Mouse (Mus musculus) c-Kit-positive CD71-negative TER-119-negative erythroid progenitor cells, embryonic 14.5 days (primary cell): ENCODE data around the gene Pou2f2.
A peak's percentile ranks its signal among the peaks of the same experiment; 100 is the strongest.

Source experiments
- DNase-seq: peaks from one replicate; pipeline ENCODE4 v3.0.0-alpha.2; 2013; ENCODE audit warnings: low read depth

The Pou2f2 gene

DNA sequence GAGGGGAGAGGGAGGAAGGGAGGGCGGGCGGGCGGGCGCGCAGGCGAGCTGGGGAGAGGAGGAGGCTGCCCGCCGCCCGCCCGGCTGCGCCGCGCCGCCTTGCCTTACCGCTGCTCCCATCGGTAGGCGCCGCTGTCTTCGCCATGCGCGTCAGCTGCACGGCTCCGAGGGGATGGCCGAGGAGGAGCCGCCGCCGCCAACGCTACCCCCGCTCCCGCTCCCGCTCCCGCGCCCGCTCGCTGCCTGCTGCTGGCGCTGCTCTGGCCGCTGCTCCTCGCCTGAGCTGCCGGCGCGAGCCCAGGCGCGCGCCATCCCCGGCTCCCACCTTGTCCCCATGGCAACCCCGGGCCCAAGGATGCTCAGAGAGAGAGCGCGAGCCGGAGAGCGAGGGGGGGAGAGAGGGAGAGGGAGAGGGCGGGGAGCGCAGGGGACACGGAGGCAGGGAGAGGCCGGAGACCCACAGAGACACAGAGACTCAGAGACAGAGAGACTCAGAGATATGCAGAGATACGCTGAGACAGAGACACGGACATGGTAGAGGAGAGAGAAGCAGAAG is at the start of gene Pou2f2:
TSS of gene Pou2f2 (minus strand) at position 121 of the 556 bp plus-strand sequence.
- DNase-seq, result no peak

DNA sequence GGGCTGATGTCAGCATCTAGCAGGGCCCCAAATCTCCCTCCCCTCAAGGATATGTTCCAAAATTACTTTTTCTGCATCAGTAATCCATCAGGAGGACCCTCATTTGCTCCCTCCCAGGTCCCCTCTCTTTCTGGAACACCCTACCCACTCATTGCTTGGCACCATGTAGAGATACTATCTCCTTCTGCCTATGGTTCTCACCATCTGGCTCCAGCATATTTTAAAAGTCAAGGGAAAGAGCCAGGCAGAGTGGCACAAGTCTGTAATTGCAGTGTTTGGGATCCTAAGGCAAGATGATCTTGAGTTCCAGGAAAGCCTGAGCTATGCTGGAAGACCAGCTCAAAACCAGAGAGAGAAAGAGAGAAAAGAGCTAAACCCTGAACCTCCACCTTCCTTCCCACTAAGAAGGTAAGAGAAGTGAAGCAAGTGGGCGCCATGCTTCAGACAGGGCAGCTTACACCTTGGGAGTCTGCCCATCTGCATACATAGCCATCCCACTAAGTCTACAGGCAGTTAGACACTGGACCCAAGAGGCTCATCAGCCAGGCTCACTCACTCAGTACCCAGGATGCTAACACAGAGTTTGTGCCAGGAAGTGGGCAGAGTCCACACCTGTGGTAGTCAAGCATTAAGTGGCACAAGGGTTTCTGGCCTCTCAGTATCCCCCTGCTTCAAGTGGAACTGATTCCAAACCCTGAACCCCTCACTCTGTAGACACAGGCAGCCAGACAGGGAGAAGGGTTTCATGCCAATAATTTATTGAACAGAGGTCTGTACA is 48.2 kb upstream of the Pou2f2 start:
- DNase-seq, result no peak

DNA sequence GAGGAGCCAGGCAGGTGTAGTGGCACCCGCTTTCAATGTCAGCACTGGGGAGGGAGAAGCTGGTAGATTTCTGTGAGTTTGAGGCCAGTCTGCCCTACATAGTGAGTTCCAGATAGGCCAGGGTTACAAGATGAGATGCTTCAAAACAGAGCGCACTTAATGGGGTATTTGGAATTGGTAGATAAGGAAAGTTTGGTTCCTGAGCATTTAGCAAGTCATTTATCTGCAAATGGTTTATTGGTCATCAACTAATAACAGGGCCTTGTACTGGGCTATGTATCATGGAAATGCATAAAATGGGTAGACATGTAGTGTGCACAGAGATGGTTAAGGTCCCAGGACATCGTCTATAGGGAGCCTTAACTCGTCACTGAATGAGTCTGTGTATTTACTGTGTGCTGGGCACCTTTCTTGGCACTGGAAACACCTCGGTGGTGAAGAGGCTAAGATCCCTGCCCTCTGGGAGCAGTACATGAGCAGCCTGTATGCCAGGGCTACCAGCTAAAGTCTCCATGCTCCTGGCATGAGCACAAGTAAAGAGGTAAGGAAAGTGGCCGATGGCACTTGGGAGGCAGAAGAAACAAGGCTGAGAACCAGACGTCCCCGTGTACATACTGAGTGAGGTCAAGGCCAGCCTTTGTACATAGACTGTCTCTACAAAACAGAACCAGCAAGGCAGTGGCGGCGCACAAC is 42.9 kb upstream of the Pou2f2 start:
- no peak for DNase-seq

DNA sequence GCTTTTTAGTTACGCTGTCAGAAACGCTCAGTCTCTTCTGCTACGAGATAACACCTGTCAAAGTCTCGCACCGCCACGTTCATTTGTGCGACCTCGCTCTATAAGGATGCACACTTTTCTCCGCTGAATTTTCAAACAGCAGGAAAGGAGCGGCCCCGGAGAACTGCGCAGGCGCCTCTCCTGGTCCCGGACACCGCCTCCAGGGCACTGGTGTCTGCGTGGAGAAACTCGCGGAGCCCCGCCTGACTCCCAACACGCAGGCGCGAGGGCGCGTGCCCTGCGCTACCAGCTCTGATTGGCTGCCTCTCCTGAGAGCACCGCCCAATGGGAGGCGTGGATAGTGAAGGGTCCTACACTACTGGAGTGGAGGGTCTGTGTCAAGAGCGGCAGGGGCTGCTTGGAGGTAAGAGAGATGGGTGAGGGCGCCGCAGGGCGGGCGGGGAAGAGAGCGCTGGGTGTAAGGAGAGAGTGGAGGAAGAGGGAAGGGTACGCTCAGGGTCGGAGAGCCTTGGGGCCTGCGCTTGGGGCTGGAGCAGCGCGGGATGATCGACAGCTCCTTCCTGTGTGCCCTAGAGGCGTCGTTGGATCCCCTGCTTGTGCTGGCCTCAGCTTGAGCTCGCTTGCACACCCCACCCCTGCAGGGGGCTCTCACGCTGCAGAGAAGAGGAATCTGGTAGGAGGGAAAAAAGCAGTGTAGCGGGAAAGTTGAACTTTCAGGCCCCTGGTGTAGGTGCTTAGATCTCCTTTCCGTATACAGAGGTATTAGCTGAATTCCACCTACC is 41.8 kb upstream of the Pou2f2 start, which contains the start of gene Zfp526:
TSS of gene Zfp526 (plus strand) at position 324 of the 782 bp plus-strand sequence.
- DNase-seq, result peak; percentile 97

DNA sequence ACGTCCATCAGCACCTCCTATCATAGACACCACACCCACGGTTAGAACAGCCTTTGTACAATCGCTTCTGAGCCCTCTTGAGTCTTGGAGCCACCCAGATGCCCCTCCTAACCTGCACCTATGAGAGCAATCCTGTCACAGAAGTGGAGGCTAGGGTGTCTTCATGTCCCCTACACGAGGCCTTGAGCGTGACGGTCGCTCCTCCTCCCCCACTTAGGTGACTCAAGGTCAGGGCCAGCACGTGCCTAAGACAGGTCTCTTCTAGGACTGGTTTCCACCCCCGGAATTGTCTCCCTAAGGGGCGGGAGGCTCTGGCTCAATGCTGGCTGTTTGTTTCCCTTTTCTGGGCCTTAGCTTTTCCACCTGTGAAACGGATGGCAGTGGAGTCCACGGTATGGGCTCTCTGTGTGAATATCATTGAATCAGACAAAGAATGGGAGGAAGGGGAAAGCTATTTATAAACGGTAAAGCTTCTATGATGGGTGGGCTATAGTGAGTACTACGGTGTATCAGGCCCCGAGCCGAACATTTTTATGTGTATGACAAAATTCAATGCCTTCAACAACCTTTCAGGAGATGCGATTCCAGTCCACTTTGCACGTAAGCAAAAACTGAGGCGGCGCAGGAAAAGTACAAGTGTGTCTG is 41.1 kb upstream of the Pou2f2 start, which contains the start of gene Dedd2:
TSS of gene Dedd2 (minus strand) at position 159 of the 645 bp plus-strand sequence.
- no peak for DNase-seq

DNA sequence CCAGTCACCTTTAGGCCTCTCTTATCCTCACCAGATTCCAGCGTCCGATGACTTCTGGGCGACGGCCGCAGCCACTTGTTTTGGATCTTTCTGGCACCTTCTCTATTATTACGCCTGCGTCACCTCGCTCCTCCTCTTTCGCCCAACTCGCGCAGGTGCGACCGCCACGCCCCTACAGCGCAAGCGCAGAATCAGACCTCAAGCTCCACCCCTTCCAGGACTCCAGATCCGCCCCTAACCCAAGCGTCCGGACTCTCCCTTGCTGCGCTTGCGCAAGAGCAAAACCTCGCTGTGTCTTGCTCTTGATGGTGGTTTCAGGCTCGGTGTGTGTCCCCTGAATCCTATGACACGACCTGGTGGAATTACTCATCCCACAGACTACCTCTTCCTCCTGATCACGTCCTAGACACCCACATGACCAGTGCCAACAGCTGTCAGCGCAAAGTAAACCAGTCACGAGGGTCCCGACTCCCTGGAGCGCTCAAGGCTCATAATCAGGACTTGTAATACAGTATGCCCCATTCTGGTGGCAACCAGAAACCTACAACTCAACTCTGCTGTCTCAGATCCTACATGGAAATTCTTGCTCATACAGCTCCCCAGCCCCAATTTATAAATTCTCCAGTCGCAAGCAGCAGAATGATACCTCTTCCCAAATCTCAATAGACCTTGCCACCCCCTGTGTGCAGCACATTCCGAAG is 40.4 kb upstream of the Pou2f2 start:
- DNase-seq, result peak; percentile 95

DNA sequence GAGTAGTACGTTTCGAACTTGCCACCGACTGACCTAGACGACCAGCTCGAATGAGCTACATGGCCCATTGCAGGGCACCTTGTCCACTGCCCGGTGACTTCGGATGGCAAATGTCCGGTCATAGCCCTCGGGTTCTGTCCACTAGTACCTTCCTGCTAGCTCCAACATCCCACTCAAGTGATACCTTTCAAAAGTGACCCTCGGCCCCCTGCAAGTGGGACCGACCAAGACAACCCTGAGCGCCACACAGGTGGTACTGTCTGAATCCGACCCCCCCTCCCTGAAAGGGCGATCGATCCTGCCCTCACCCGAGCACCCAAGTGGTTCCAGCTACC is 39.9 kb upstream of the Pou2f2 start:
- DNase-seq, result no peak

DNA sequence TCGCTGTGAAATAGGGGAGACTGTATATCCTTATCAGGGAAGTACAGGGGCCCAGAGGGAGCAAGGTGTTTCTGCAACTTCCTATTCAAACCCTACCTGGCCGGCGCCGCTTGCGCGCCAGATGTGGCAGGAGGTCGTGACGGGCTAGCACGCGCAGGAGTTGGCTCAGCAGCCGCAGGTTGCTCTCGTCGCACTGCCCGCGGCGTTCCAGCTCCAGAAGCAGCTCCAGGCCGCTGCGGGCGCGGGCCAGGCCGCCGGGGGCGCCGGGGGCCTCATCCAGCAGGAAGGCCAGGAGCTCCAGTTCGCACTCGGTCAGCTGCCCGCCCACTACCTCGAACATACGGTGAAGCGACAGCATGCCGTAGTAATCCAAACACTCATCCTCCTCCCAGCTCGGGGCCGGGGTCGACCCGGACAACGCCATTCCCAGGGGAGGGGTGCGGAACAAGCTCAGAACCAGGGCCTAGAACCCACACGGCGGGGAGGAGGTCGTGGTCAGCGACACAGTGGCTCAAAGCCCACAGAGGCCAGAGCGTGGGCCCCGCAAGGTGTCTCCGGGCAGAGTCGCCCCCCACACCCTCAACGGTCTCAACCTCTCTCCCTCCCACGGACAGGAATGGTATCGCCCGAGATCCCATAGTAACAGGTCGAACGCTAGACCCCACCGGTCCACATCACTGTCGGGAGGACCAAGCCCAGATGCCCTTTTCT is 39.3 kb upstream of the Pou2f2 start:
- no peak for DNase-seq

DNA sequence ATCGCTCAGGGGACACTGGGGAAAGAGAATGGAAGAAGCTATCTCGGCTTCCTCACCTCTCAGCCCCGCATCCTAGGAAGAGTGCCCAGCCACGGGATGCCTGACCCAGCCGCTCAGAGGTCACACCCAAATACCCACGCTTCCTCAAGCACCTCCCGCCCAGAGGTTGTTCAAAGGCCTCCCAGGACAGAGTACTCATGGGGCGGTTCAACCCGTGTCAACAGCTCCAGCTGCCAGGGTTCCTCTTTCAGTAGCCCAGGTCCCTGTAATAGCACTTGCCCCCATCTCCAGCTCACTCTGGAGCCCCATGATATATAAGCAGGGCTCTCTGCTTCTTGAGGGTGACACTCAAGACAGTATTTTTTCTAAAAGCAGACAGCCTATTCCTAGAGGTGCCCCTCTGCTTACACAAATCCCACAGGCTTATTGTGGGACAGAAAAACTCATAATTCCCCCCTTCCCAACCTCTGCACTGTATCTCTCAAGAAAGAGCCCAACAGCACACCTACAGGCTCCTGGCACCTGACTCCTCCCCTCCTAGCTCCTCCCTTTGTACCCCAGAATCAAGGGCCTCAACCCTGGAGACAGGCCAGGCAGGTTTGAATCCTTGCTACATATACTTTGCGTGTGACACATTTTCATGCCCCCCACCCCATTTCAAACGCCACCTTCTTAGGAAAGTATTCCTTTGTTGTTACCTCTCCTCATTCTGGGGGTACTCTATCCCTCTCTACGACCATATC is 38.3 kb upstream of the Pou2f2 start:
- no peak for DNase-seq

DNA sequence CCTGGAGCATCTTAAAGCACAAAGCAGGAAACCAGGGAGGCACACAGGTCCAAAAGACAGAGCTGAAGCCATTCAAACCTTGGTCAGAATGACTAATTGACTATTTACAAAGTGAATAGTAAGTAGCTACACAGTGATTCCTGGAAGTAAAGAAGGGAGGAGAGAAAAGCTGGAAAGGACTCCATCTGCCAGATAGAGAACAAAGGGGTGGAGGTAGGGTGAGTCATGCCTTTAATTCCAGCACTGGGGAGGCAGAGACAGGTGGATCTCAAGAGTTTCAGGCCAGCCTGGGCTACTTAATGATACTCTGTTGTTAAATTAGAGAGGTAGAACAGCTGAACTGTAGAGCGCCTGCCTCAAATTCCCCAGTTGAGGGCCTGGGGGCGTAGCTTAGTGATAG is 34.6 kb upstream of the Pou2f2 start:
- DNase-seq, result no peak

DNA sequence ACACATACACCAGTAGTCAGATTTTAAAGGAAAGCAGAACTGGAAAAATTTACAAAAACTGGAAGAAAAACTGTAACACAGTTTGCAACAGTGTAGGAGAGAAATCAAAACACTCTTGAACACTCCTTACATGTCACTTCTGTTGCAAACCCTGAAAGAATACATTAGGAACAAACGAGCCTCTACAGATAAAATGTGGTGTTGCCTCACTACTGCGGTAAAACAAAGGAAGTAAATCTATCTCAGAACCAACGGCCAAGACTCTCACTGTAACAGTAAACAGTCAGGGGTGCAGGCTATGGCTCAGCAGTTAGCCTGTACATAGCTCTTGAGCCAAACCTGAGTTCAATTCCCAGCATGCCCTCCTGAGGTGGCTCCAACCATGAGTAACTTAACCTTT is 33.6 kb upstream of the Pou2f2 start:
- no peak for DNase-seq

DNA sequence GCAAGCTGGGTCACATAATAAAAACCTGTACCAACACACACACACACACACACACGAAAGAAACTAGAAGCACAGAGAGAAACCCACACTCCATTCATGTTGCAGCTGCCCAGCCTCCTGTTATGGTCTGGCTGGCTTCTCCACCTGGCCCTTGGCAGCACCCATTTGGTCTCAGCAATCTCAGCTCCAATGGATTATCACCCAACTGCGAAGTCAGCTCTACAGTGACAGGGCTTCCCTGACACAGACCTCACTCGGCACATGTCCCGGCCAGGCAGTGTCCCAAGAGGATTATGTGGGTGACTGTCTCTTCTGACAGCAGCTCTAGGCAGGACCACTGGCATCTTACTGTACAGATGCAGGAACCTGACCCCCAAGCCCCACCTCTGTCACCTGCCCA is 31.0 kb upstream of the Pou2f2 start:
- DNase-seq, result no peak

DNA sequence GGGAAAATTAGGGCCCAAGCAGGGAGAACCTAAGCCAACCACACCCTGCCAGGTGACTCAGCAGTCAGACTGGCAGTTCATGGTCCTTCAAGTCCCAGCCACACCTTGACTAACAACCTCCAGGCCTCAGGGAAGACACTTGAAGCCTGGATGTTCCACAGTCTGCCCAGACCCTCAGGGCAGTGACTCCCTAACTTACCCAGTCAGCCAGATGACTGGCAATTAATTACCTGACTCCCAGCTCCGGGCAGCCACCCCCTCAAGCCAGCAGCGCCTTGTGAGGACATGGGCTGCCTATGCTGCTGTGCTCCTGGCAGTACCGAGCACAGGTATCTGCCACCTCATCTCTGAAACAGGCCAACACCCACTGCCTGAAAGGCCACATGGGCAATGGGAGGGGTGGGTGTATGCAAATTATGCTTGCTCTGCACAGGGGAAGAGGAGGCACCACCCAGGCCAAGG is 29.7 kb upstream of the Pou2f2 start:
- no peak for DNase-seq

DNA sequence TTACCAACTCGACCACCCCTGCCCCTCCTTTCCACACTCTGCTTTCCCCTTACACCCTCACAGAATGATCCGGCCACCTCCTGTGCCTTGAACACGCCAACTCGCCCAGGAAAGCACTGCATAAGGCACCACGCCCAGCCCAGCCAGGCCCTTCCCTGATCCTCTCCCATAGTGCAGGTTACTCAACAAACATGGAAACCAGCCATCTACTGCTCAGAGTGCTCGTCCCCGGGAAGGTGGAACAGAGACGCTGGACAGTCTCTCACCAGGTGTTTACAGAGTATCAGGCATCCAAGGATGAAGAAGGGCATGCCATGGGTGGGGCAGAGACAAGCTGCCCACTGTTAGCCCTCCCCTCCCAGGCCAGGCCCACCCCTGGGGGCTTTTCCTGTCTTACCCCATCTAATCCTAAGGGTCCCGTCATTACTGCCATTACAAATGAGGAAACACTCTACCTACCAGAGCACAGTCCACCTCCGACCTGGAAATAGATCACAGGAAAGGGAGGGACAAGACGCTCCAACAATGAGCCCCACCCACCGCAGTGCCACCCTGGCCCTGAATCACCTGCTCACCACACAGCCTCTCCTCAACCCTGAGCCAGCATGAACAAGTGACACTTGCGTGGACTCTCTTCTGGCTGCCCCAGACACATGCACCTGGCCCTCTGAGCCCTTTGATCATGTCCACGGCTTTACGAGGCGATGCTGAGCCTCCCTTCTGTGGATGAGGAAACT is 26.7 kb upstream of the Pou2f2 start:
- DNase-seq, result no peak

DNA sequence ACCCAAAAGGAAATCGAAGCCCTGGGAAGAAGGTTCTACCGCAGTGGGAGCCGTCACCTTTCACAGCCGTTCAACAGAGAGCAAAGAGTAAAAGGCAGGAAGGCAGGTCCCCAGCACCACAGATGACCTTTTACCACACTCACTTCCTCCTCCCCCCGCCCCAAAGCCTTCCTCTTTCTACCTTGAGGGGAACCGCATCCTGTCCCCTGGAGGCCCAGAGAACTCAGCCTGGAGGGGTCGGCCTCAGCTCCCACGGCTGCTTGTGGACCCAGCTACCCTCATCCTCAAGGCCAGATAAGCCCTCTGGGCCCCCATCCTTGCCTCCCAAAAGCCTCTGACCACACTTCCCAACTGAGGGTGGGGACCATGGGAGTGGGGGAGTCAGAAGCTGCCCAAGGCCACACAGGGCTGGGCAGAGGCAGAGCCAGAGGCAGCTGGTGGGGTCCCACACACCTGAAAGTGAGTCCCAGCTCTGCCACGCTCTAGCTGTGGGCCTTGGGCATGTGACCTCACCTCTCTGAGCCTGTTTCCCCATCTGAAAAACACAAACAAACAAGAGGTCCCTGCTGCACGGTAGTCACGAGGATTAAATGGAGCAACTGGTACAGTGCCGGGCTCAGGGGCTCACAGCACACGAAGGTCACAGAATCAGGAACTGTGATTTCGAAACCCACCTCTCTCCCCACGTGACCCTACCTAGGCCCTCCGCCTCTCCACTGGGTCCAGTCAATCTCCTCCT is 26.0 kb upstream of the Pou2f2 start:
- DNase-seq, result peak; percentile 34

DNA sequence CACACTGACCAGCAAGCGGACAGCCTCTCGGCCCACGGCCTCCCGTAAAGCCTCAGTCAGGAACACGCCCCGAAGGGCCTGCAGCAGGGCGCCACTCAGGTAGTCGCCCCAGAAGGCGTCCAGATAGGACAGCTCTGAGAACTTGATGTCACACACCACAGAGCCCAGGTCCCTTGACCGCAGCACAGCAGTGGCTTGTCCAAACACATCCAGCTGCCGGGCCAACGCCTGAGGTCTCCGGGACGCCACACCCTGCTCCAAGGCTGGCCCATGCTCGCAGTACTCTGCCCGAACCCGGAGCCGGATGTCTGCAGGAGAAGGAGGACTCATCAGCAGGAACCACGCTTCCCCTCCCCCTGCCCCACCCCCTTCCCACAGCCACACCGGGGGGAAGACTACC is 24.1 kb upstream of the Pou2f2 start:
- DNase-seq, result no peak

DNA sequence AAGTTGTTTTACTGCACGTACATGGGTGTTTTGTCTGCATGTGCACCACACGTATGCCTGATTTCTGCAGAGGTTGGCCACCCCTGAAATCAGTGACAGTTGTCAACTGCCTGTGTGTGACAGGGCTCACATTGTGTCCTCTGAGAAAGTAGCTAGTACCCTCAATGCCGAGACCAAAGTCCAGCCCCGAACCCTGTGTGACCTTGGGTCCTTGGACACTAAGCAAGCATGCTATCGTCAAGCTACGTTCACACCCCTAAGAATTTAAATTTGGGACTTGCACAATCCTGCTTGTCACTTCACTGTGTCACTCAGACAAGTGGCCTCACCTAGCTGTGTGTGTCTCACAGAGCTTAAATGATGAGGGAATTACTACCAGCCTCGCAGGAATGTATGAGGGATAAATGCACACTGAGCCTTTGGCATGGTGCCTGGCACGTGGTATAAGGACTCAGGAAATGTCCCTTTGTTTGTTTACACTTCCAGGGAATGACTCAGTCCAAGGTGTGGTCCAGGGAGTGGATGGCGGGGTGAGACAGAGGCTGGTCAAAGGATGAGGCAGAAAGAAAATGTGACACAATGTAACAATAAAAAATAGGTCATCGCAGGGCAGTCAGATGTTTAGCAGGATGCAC is 18.0 kb upstream of the Pou2f2 start:
- DNase-seq, result no peak

DNA sequence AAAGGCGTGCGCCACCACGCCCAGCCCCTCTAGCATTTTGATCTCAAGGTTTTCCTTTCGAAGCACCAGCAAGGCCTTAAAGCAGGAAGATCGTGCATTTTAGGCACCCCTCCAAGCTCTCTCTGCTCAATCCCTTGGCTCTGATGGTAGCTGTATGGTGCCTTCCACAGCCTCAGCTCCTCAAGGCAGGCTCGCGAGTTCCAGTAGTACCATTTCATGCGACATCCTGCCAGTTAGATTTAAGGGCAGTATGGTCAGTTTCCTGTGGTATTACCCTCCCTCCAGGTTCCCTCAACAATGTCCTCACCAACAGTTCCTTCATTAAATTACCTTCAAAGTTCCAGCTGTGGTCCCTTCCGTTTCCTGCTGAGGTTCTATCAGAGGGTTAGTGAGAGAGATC is 16.6 kb upstream of the Pou2f2 start:
- no peak for DNase-seq
